Mouse (Mus musculus): ENCODE data around the gene Sorbs2.

Gene Sorbs2

GRCm38 (mm10) chr8:45579714-45580543 is 72.3 kb downstream of the Sorbs2 start:
- no peak for DNase-seq (ENCODE audit: low spot score)

- DNase-seq (ENCODE audit: low spot score), result no peak
Measured at GRCm38 (mm10) chr8:45580544-45580866, 72.9 kb downstream of the Sorbs2 start.

GRCm38 (mm10) chr8:45583856-45584255 is 76.3 kb downstream of the Sorbs2 start:
- DNase-seq (ENCODE audit: low spot score), result no peak

GRCm38 (mm10) chr8:45584390-45585052 is 76.9 kb downstream of the Sorbs2 start:
- DNase-seq (ENCODE audit: low spot score), result no peak

- DNase-seq (ENCODE audit: low spot score), result no peak
Measured at GRCm38 (mm10) chr8:45585158-45585557, 77.6 kb downstream of the Sorbs2 start.

- peak; percentile 36 for DNase-seq (ENCODE audit: low spot score)
Measured at GRCm38 (mm10) chr8:45587011-45587410, 79.4 kb downstream of the Sorbs2 start.

GRCm38 (mm10) chr8:45591888-45592287 is 84.3 kb downstream of the Sorbs2 start:
- DNase-seq (ENCODE audit: low spot score), result no peak

GRCm38 (mm10) chr8:45593711-45594110 is 86.1 kb downstream of the Sorbs2 start:
- DNase-seq (ENCODE audit: low spot score), result peak; percentile 19

- no peak for DNase-seq (ENCODE audit: low spot score)
Measured at GRCm38 (mm10) chr8:45595983-45596382, 88.4 kb downstream of the Sorbs2 start.

- no peak for DNase-seq (ENCODE audit: low spot score)
Measured at GRCm38 (mm10) chr8:45596591-45596990, 89.0 kb downstream of the Sorbs2 start.

GRCm38 (mm10) chr8:45597631-45598420 is 90.2 kb downstream of the Sorbs2 start:
- DNase-seq (ENCODE audit: low spot score), result no peak

GRCm38 (mm10) chr8:45598883-45599282 is 91.3 kb downstream of the Sorbs2 start:
- DNase-seq (ENCODE audit: low spot score), result no peak

- no peak for DNase-seq (ENCODE audit: low spot score)
Measured at GRCm38 (mm10) chr8:45602019-45602418, 94.4 kb downstream of the Sorbs2 start.

GRCm38 (mm10) chr8:45605419-45605818 is 97.8 kb downstream of the Sorbs2 start:
- DNase-seq (ENCODE audit: low spot score), result no peak

GRCm38 (mm10) chr8:45607012-45607411 is 99.4 kb downstream of the Sorbs2 start:
- DNase-seq (ENCODE audit: low spot score), result no peak

- no peak for DNase-seq (ENCODE audit: low spot score)
Measured at GRCm38 (mm10) chr8:45608413-45608812, 100.8 kb downstream of the Sorbs2 start.

GRCm38 (mm10) chr8:45610426-45611215 is 103.0 kb downstream of the Sorbs2 start:
- no peak for DNase-seq (ENCODE audit: low spot score)

- no peak for DNase-seq (ENCODE audit: low spot score)
Measured at GRCm38 (mm10) chr8:45611320-45611719, 103.7 kb downstream of the Sorbs2 start.

- DNase-seq (ENCODE audit: low spot score), result no peak
Measured at GRCm38 (mm10) chr8:45614610-45615009, 107.0 kb downstream of the Sorbs2 start.

- no peak for DNase-seq (ENCODE audit: low spot score)
Measured at GRCm38 (mm10) chr8:45615050-45615449, 107.5 kb downstream of the Sorbs2 start.

GRCm38 (mm10) chr8:45615551-45615950 is 108.0 kb downstream of the Sorbs2 start:
- no peak for DNase-seq (ENCODE audit: low spot score)
